18 mouse cellular contexts compared by ENCODE assay signal in genomic region chr17:89079706-89080105, GRCm38 (mm10).
DNase-seq lines count a peak whose midpoint lies in the region; ATAC-seq and TF ChIP-seq lines count a peak whose summit lies in the region.
"Had no signal": no experiment of that assay in that cellular context is flagged by ENCODE, and none has a peak within 500 bp of the region (broad histone marks: within the 10 kb centered on the region; RNA-seq: fewer than 3 reads in every experiment).

No protein-coding gene starts in this region.

- no peak overlapping the region for H3K9ac ChIP-seq in hindbrain, embryonic 13.5 days
- H3K9ac ChIP-seq in hindbrain, postnatal 0 days (replicated peaks; ENCODE audit: low read length), result no peak overlapping the region
- no peak overlapping the region for H3K9ac ChIP-seq in midbrain, embryonic 16.5 days (ENCODE audit: low read depth, low read length)
- no peak overlapping the region for H3K9ac ChIP-seq in midbrain, postnatal 0 days (replicated peaks; ENCODE audit: low read length, poor library complexity, severe bottlenecking)
- H3K9ac ChIP-seq in forebrain, embryonic 16.5 days (replicated peaks; ENCODE audit: low read depth, low read length), result no peak overlapping the region
- H3K9ac ChIP-seq: embryonic facial prominence, embryonic 12.5 days; heart, embryonic 15.5 days had no signal

- H3K4me1 ChIP-seq in hindbrain, embryonic 13.5 days (replicated peaks), result no peaks in the 10 kb centered on the region
- no peaks in the 10 kb centered on the region for H3K4me1 ChIP-seq in hindbrain, postnatal 0 days (ENCODE audit: insufficient read depth, low read length)
- peaks cover 3% of the 10 kb centered on the region; the same call in 1 of the 2 replicates for H3K4me1 ChIP-seq in midbrain, embryonic 16.5 days (ENCODE audit: control insufficient read depth, insufficient read depth, low read length)
- H3K4me1 ChIP-seq in midbrain, postnatal 0 days (ENCODE audit: insufficient read depth, low read length), result no peaks in the 10 kb centered on the region
- peaks cover 6% of the 10 kb centered on the region for H3K4me1 ChIP-seq in forebrain, embryonic 16.5 days (replicated peaks; ENCODE audit: control insufficient read depth, insufficient read depth, low read length)
- H3K4me1 ChIP-seq: embryonic facial prominence, embryonic 12.5 days; heart, embryonic 15.5 days had no signal

- 0 out of 2 replicates have a peak overlapping the region, but pooled peaks have one; percentile 8 for H3K27ac ChIP-seq in hindbrain, embryonic 13.5 days
- H3K27ac ChIP-seq in hindbrain, postnatal 0 days, result no peak overlapping the region
- peak overlapping the region; percentile 57; the same call in 1 of the 2 replicates for H3K27ac ChIP-seq in midbrain, embryonic 16.5 days (ENCODE audit: low read length)
- no peak overlapping the region for H3K27ac ChIP-seq in midbrain, postnatal 0 days (ENCODE audit: low read depth, low read length)
- H3K27ac ChIP-seq in forebrain, embryonic 16.5 days (ENCODE audit: low read length), result peak overlapping the region; percentile 50
- H3K27ac ChIP-seq: embryonic facial prominence, embryonic 12.5 days; heart, adult 2 months; heart, embryonic 15.5 days had no signal

- no peaks in the 10 kb centered on the region for H3K36me3 ChIP-seq in hindbrain, embryonic 13.5 days
- no peaks in the 10 kb centered on the region for H3K36me3 ChIP-seq in hindbrain, postnatal 0 days (ENCODE audit: insufficient read depth, low read length)
- H3K36me3 ChIP-seq in midbrain, embryonic 16.5 days (ENCODE audit: control insufficient read depth, insufficient read depth, low read length), result no peaks in the 10 kb centered on the region
- H3K36me3 ChIP-seq in midbrain, postnatal 0 days (ENCODE audit: insufficient read depth, low read length), result no peaks in the 10 kb centered on the region
- H3K36me3 ChIP-seq in forebrain, embryonic 16.5 days (ENCODE audit: control insufficient read depth, insufficient read depth), result no peaks in the 10 kb centered on the region
- H3K36me3 ChIP-seq: embryonic facial prominence, embryonic 12.5 days; heart, embryonic 15.5 days had no signal

- no peak for ATAC-seq in hindbrain, embryonic 13.5 days (ENCODE audit: low FRiP score)
- no peak for ATAC-seq in hindbrain, postnatal 0 days
- no peak for ATAC-seq in midbrain, embryonic 16.5 days
- ATAC-seq in midbrain, postnatal 0 days (ENCODE audit: low FRiP score), result no peak
- peak; percentile 49 for ATAC-seq in forebrain, embryonic 16.5 days
- ATAC-seq: hindbrain, embryonic 16.5 days had no signal

- no peaks in the 10 kb centered on the region for H3K27me3 ChIP-seq in hindbrain, embryonic 13.5 days
- no peaks in the 10 kb centered on the region for H3K27me3 ChIP-seq in hindbrain, postnatal 0 days (ENCODE audit: insufficient read depth, low read length)
- no peaks in the 10 kb centered on the region for H3K27me3 ChIP-seq in midbrain, embryonic 16.5 days (ENCODE audit: control insufficient read depth, insufficient read depth, low read depth, low read length)
- no peaks in the 10 kb centered on the region for H3K27me3 ChIP-seq in midbrain, postnatal 0 days (ENCODE audit: insufficient read depth, low read length)
- H3K27me3 ChIP-seq in forebrain, embryonic 16.5 days (replicated peaks; ENCODE audit: control insufficient read depth, insufficient read depth, low read length), result no peaks in the 10 kb centered on the region
- H3K27me3 ChIP-seq: embryonic facial prominence, embryonic 12.5 days; heart, embryonic 15.5 days had no signal

- TF ChIP-seq CTCF in hindbrain, postnatal 0 days (IDR thresholded peaks at IDR 0.05; ENCODE audit: low read depth), result no peak
- no peak for TF ChIP-seq CTCF in midbrain, postnatal 0 days (IDR thresholded peaks at IDR 0.05)

- no peak for DNase-seq in hindbrain, postnatal 0 days (ENCODE audit: low spot score)
- DNase-seq in midbrain, postnatal 0 days (ENCODE audit: low spot score), result no peak
- DNase-seq in Muller cell, postnatal 12 days (ENCODE audit: inconsistent ontology term), result no peak
- DNase-seq: adrenal gland, postnatal 10 days; cerebellum, adult 11-12 months; cerebellum, adult 9-10 months; cerebellum, postnatal 25 days; gastrocnemius, postnatal 14 days; heart, adult 2 months; heart, postnatal 14 days; kidney, adult 11 months had no signal

- no peaks in the 10 kb centered on the region for H3K9me3 ChIP-seq in hindbrain, embryonic 13.5 days
- H3K9me3 ChIP-seq in hindbrain, postnatal 0 days (ENCODE audit: low read length), result no peaks in the 10 kb centered on the region
- no peaks in the 10 kb centered on the region for H3K9me3 ChIP-seq in midbrain, embryonic 16.5 days (replicated peaks; ENCODE audit: control insufficient read depth, low read length, poor library complexity, severe bottlenecking)
- no peaks in the 10 kb centered on the region for H3K9me3 ChIP-seq in midbrain, postnatal 0 days (ENCODE audit: low read length)
- H3K9me3 ChIP-seq in forebrain, embryonic 16.5 days (ENCODE audit: control insufficient read depth, low read length), result no peaks in the 10 kb centered on the region
- H3K9me3 ChIP-seq: embryonic facial prominence, embryonic 12.5 days; heart, embryonic 15.5 days had no signal

- WGBS in hindbrain, embryonic 13.5 days, result 72% methylated on average over 5 of the region's 5 CpGs
- 57% methylated on average over 5 of the region's 5 CpGs for WGBS in hindbrain, postnatal 0 days
- 52% methylated on average over 5 of the region's 5 CpGs for WGBS in midbrain, embryonic 16.5 days
- 51% methylated on average over 5 of the region's 5 CpGs for WGBS in midbrain, postnatal 0 days
- WGBS in forebrain, embryonic 16.5 days, result 47% methylated on average over 5 of the region's 5 CpGs

- no peak overlapping the region for H3K4me3 ChIP-seq in hindbrain, embryonic 13.5 days
- no peak overlapping the region for H3K4me3 ChIP-seq in hindbrain, postnatal 0 days (ENCODE audit: low read length)
- no peak overlapping the region for H3K4me3 ChIP-seq in midbrain, embryonic 16.5 days (ENCODE audit: low read depth, low read length)
- H3K4me3 ChIP-seq in midbrain, postnatal 0 days (ENCODE audit: low read depth, low read length), result no peak overlapping the region
- no peak overlapping the region for H3K4me3 ChIP-seq in forebrain, embryonic 16.5 days (replicated peaks; ENCODE audit: low read length)
- H3K4me3 ChIP-seq: embryonic facial prominence, embryonic 12.5 days; heart, adult 2 months; heart, embryonic 15.5 days had no signal

- H3K4me2 ChIP-seq in hindbrain, embryonic 13.5 days, result no peak overlapping the region
- no peak overlapping the region for H3K4me2 ChIP-seq in hindbrain, postnatal 0 days (ENCODE audit: low read depth, low read length)
- no peak overlapping the region for H3K4me2 ChIP-seq in midbrain, embryonic 16.5 days (ENCODE audit: low read length)
- no peak overlapping the region for H3K4me2 ChIP-seq in midbrain, postnatal 0 days (ENCODE audit: low read depth, low read length, poor library complexity, severe bottlenecking)
- no peak overlapping the region for H3K4me2 ChIP-seq in forebrain, embryonic 16.5 days (ENCODE audit: low read length)
- H3K4me2 ChIP-seq: embryonic facial prominence, embryonic 12.5 days; heart, embryonic 11.5 days; heart, embryonic 15.5 days had no signal

Comparison
In these comparisons a context has a peak if more than half of its experiments do, and no peak if none do; other contexts are left out.
1. H3K27ac ChIP-seq: peak in hindbrain, embryonic 13.5 days (single experiment), midbrain, embryonic 16.5 days (single experiment) and forebrain, embryonic 16.5 days (single experiment); none in hindbrain, postnatal 0 days (single experiment) and midbrain, postnatal 0 days (single experiment).